Mouse (Mus musculus): Measurements from ENCODE around the gene Clec2d. TPM values are rescaled to one million over a fixed set of nuclear protein-coding genes. Genes with fewer than 3 reads are reported as not detected.

Clec2d gene
- 56.6 TPM for polyA plus RNA-seq (2014; fragmentation: Illumina TruSeq; extraction: RNeasy Lipid Tissue Mini Kit (QIAGEN cat#74804))

GRCm38 (mm10) chr6:129180403-129181169 is at the start of gene Clec2d:
Gene Clec2d (plus strand): TSS chr6:129180615.

Other genes with a start within 250 kb of the Clec2d start
- not detected for gene Clec2g, start 246.2 kb upstream of the Clec2d start, polyA plus RNA-seq (2014; fragmentation: Illumina TruSeq; extraction: RNeasy Lipid Tissue Mini Kit (QIAGEN cat#74804))
- gene Klrb1f, start 134.7 kb upstream of the Clec2d start, polyA plus RNA-seq (2014; fragmentation: Illumina TruSeq; extraction: RNeasy Lipid Tissue Mini Kit (QIAGEN cat#74804)) = 1.6 TPM
- 0.86 TPM for gene Clec2e, start 79.7 kb upstream of the Clec2d start, polyA plus RNA-seq (2014; fragmentation: Illumina TruSeq; extraction: RNeasy Lipid Tissue Mini Kit (QIAGEN cat#74804))
- gene Cd69, start 94.8 kb downstream of the Clec2d start, polyA plus RNA-seq (2014; fragmentation: Illumina TruSeq; extraction: RNeasy Lipid Tissue Mini Kit (QIAGEN cat#74804)) = 1.3 TPM
- gene 4922502D21Rik, start 151.2 kb downstream of the Clec2d start, polyA plus RNA-seq (2014; fragmentation: Illumina TruSeq; extraction: RNeasy Lipid Tissue Mini Kit (QIAGEN cat#74804)) = not detected
- 24.3 TPM for gene Clec12a, start 162.1 kb downstream of the Clec2d start, polyA plus RNA-seq (2014; fragmentation: Illumina TruSeq; extraction: RNeasy Lipid Tissue Mini Kit (QIAGEN cat#74804))
- gene Clec12b, start 205.3 kb downstream of the Clec2d start, polyA plus RNA-seq (2014; fragmentation: Illumina TruSeq; extraction: RNeasy Lipid Tissue Mini Kit (QIAGEN cat#74804)) = not detected
- 4.0 TPM for gene Clec1b, start 216.7 kb downstream of the Clec2d start, polyA plus RNA-seq (2014; fragmentation: Illumina TruSeq; extraction: RNeasy Lipid Tissue Mini Kit (QIAGEN cat#74804))
- gene Clec9a, start 228.2 kb downstream of the Clec2d start, polyA plus RNA-seq (2014; fragmentation: Illumina TruSeq; extraction: RNeasy Lipid Tissue Mini Kit (QIAGEN cat#74804)) = 2.3 TPM